Mouse (Mus musculus) bone marrow, adult 2 months (tissue): ENCODE measurements at regions not wholly inside any gene's neighbourhood (a gene's known extent, or its start where the extent isn't known, plus 50 kb on each side); places are given as distances from the start of the nearest gene placed in this dataset.

Experiments
- H3K27ac ChIP-seq: fragments of 200-500 bp; 2 replicates; pipeline ENCODE4 v1.5.1; 2012; ENCODE audit warnings: low read depth, mild to moderate bottlenecking, control low read depth, inconsistent platforms, low read length; ENCODE audit not compliant: control insufficient read depth, poor library complexity, insufficient read depth
- H3K4me1 ChIP-seq: fragments of 200-500 bp; 2 replicates; pipeline ENCODE4 v1.6.1; 2011; ENCODE audit warnings: low read length; ENCODE audit not compliant: control insufficient read depth, insufficient read depth
- H3K4me3 ChIP-seq: fragments of 200-500 bp; replicated peaks from 2 replicates; pipeline ENCODE3; 2011; ENCODE audit warnings: mild to moderate bottlenecking, low read depth, low read length, control low read depth; ENCODE audit not compliant: control insufficient read depth
- CTCF ChIP-seq: fragments of 200-500 bp; IDR thresholded peaks from 2 replicates; pipeline ENCODE4 v1.5.1; 2011; ENCODE audit warnings: low read length, control low read depth; ENCODE audit not compliant: control insufficient read depth, insufficient read depth
- POLR2A ChIP-seq: fragments of 200-500 bp; IDR thresholded peaks from 2 replicates; pipeline ENCODE4 v1.6.1; 2011; ENCODE audit warnings: low read depth, mild to moderate bottlenecking, control low read depth, low read length, borderline replicate concordance; ENCODE audit not compliant: control insufficient read depth
- WGBS: fragments of 180-500 bp; shearing (Covaris S2); methylation state at CpG from one replicate; pipeline ENCODE4 v1.1.7; 2018; 5-methylcytosine and 5-hydroxymethylcytosine counted together

- H3K27ac ChIP-seq: no peak overlapping the region
- no peaks in the 10 kb centered on the region for H3K4me1 ChIP-seq
- 66% methylated on average over 2 of the region's 2 CpGs for WGBS
- no peak for TF ChIP-seq POLR2A
- TF ChIP-seq CTCF: no peak
- H3K4me3 ChIP-seq: no peak overlapping the region
Observed at GRCm38 (mm10) chr3:131755537-131755936, 191.0 kb downstream of the Papss1 start.

- WGBS: 73% methylated on average over 5 of the region's 5 CpGs
- TF ChIP-seq CTCF (no peak), POLR2A (no peak)
- H3K4me3 ChIP-seq: no peak overlapping the region
- no peak overlapping the region for H3K27ac ChIP-seq
- no peaks in the 10 kb centered on the region for H3K4me1 ChIP-seq
Observed at GRCm38 (mm10) chr3:131756126-131756525, 191.6 kb downstream of the Papss1 start.

GRCm38 (mm10) chr3:131769976-131770375 is 205.4 kb downstream of the Papss1 start:
- 55% methylated on average over 1 of the region's 1 CpGs for WGBS
- TF ChIP-seq CTCF (no peak), POLR2A (no peak)
- Histone ChIP-seq H3K27ac (no peak overlapping the region), H3K4me1 (no peaks in the 10 kb centered on the region), H3K4me3 (no peak overlapping the region)

GRCm38 (mm10) chr3:131770486-131770885 is 205.9 kb downstream of the Papss1 start:
- Histone ChIP-seq H3K4me3 (no peak overlapping the region), H3K4me1 (no peaks in the 10 kb centered on the region), H3K27ac (no peak overlapping the region)
- 78% methylated on average over 1 of the region's 1 CpGs for WGBS
- TF ChIP-seq CTCF (no peak), POLR2A (no peak)

- 71% methylated on average over 4 of the region's 4 CpGs for WGBS
- no peak overlapping the region for H3K4me3 ChIP-seq
Observed at GRCm38 (mm10) chr3:131771863-131772546, 207.4 kb downstream of the Papss1 start.

GRCm38 (mm10) chr3:131772593-131772992 is 208.0 kb downstream of the Papss1 start:
- H3K4me1 ChIP-seq: no peaks in the 10 kb centered on the region
- 71% methylated on average over 5 of the region's 5 CpGs for WGBS
- H3K27ac ChIP-seq: no peak overlapping the region
- TF ChIP-seq CTCF (no peak), POLR2A (no peak)
- no peak overlapping the region for H3K4me3 ChIP-seq

More at GRCm38 (mm10) chr3:131771863-131772546, 207.4 kb downstream of the Papss1 start:
- Histone ChIP-seq H3K27ac (no peak overlapping the region), H3K4me1 (no peaks in the 10 kb centered on the region)
- TF ChIP-seq POLR2A (no peak), CTCF (no peak)

- Histone ChIP-seq H3K4me3 (no peak overlapping the region), H3K27ac (no peak overlapping the region), H3K4me1 (no peaks in the 10 kb centered on the region)
- WGBS: 63% methylated on average over 4 of the region's 4 CpGs
- TF ChIP-seq POLR2A (no peak), CTCF (no peak)
Observed at GRCm38 (mm10) chr3:131775431-131775830, 210.9 kb downstream of the Papss1 start.

GRCm38 (mm10) chr3:131776650-131777049 is 212.1 kb downstream of the Papss1 start:
- Histone ChIP-seq H3K4me3 (no peak overlapping the region), H3K4me1 (no peaks in the 10 kb centered on the region), H3K27ac (no peak overlapping the region)
- no peak for TF ChIP-seq POLR2A
- WGBS: 60% methylated on average over 2 of the region's 2 CpGs

- Histone ChIP-seq H3K4me3 (no peak overlapping the region), H3K27ac (no peak overlapping the region), H3K4me1 (no peaks in the 10 kb centered on the region)
- WGBS: 70% methylated on average over 7 of the region's 7 CpGs
- no peak for TF ChIP-seq POLR2A
- TF ChIP-seq CTCF: no peak
Observed at GRCm38 (mm10) chr3:131779803-131780202, 215.2 kb downstream of the Papss1 start.
